Mouse (Mus musculus) hematopoietic multipotent progenitor cell, adult 10-12 weeks (in vitro differentiated cells): ENCODE measurements around the gene Pard3b. TPM values are rescaled to one million over a fixed set of nuclear protein-coding genes. Genes with fewer than 3 reads are reported as not detected.

Experiments
- polyA plus RNA-seq: library from polyadenylated mRNA; stranded (reverse); fragments of >175 nt; gene quantifications from 2 replicates; pipeline ENCODE4 v1.2.3, GENCODE M21; 2012; ENCODE audit warnings: low replicate concordance

Pard3b gene
- polyA plus RNA-seq = 0.22 and 0.30 TPM in 2 replicates

GRCm38 (mm10) chr1:61638347-61639111 is at the start of gene Pard3b:
Gene Pard3b (plus strand): TSS chr1:61638824.

